Mouse (Mus musculus) lung, embryonic 16.5 days (tissue): ENCODE measurements around the gene Htra1. TPM values are rescaled to one million over a fixed set of nuclear protein-coding genes. Genes with fewer than 3 reads are reported as not detected.

Source experiments
- microRNA-seq: library from miRNA; unstranded; fragments of <30 nt; microRNA quantifications from one replicate; pipeline ENCODE4, GENCODE M21; 2016
- polyA plus RNA-seq: library from polyadenylated mRNA; unstranded; fragments of >200 nt; fragmentation: Nextera tagmentation; extraction: Ambion mirVana; gene quantifications from 2 replicates; pipeline ENCODE4 v1.2.1, GENCODE M21; 2015

Gene Htra1
- polyA plus RNA-seq, 1 experiment from 2014 or later: 75.7 TPM

Small RNA genes within 50 kb of the gene (microRNA-seq; reads per million reads assigned to microRNA genes)
- gene Mir7061: not detected

Other genes starting within 250 kb of the Htra1 start
- gene Btbd16, start 162.0 kb upstream of the Htra1 start, polyA plus RNA-seq: 0.06 TPM in 1 of 2 replicates, not detected in the other
- 70.0 and 71.8 TPM in 2 replicates for gene Plekha1, start 70.4 kb upstream of the Htra1 start, polyA plus RNA-seq
- 0.04 TPM in 1 of 2 replicates, not detected in the other for gene Dmbt1, start 95.9 kb downstream of the Htra1 start, polyA plus RNA-seq
- not detected in 2 replicates for gene 4933402N03Rik, start 210.2 kb downstream of the Htra1 start, polyA plus RNA-seq
- 0.01 TPM in 1 of 2 replicates, not detected in the other for gene 5430419D17Rik, start 238.3 kb downstream of the Htra1 start, polyA plus RNA-seq